Mouse (Mus musculus): Measurements from ENCODE around the gene Hcrtr2. TPM values are rescaled to one million over a fixed set of nuclear protein-coding genes. Genes with fewer than 3 reads are reported as not detected.

Gene Hcrtr2
- polyA plus RNA-seq, 1 experiment from 2014 or later: 0.05 TPM

GRCm38 (mm10) chr9:76315096-76315495 is 8.6 kb downstream of the Hcrtr2 start:
- H3K9me3 ChIP-seq (replicated peaks): no peaks in the 10 kb centered on the region
- no peak overlapping the region for H3K9ac ChIP-seq
- no peaks in the 10 kb centered on the region for H3K27me3 ChIP-seq
- no peak overlapping the region for H3K4me3 ChIP-seq (replicated peaks)
- no peaks in the 10 kb centered on the region for H3K36me3 ChIP-seq (replicated peaks)
- ATAC-seq (ENCODE audit: insufficient read depth): no peak
- H3K4me1 ChIP-seq (replicated peaks): no peaks in the 10 kb centered on the region
- H3K4me2 ChIP-seq: no peak overlapping the region
- H3K27ac ChIP-seq (replicated peaks): no peak overlapping the region

GRCm38 (mm10) chr9:76313921-76314320 is 9.7 kb downstream of the Hcrtr2 start:
- Histone ChIP-seq H3K4me1 (replicated peaks) (no peaks in the 10 kb centered on the region), H3K27me3 (no peaks in the 10 kb centered on the region), H3K4me2 (no peak overlapping the region), H3K9ac (no peak overlapping the region), H3K27ac (replicated peaks) (no peak overlapping the region), H3K4me3 (replicated peaks) (no peak overlapping the region), H3K36me3 (replicated peaks) (no peaks in the 10 kb centered on the region), H3K9me3 (replicated peaks) (no peaks in the 10 kb centered on the region)
- no peak for ATAC-seq (ENCODE audit: insufficient read depth)

GRCm38 (mm10) chr9:76312221-76312620 is 11.4 kb downstream of the Hcrtr2 start:
- Histone ChIP-seq H3K4me3 (replicated peaks) (no peak overlapping the region), H3K4me2 (no peak overlapping the region), H3K9ac (no peak overlapping the region), H3K27me3 (no peaks in the 10 kb centered on the region), H3K4me1 (replicated peaks) (no peaks in the 10 kb centered on the region), H3K9me3 (replicated peaks) (no peaks in the 10 kb centered on the region), H3K36me3 (replicated peaks) (no peaks in the 10 kb centered on the region), H3K27ac (replicated peaks) (no peak overlapping the region)
- no peak for ATAC-seq (ENCODE audit: insufficient read depth)
- 28% methylated on average over 1 of the region's 1 CpGs for WGBS (ENCODE audit: insufficient replicate concordance)

GRCm38 (mm10) chr9:76291384-76291783 is 32.3 kb downstream of the Hcrtr2 start:
- Histone ChIP-seq H3K9ac (no peak overlapping the region), H3K27me3 (no peaks in the 10 kb centered on the region), H3K36me3 (replicated peaks) (no peaks in the 10 kb centered on the region), H3K9me3 (replicated peaks) (no peaks in the 10 kb centered on the region), H3K4me1 (replicated peaks) (no peaks in the 10 kb centered on the region), H3K4me2 (no peak overlapping the region), H3K4me3 (replicated peaks) (no peak overlapping the region), H3K27ac (replicated peaks) (no peak overlapping the region)
- ATAC-seq (ENCODE audit: insufficient read depth): no peak
- WGBS (ENCODE audit: insufficient replicate concordance): 46% methylated on average over 5 of the region's 5 CpGs

- H3K4me2 ChIP-seq: no peak overlapping the region
- H3K4me1 ChIP-seq (replicated peaks): no peaks in the 10 kb centered on the region
- ATAC-seq (ENCODE audit: insufficient read depth): no peak
- no peak overlapping the region for H3K4me3 ChIP-seq (replicated peaks)
- H3K36me3 ChIP-seq (replicated peaks): no peaks in the 10 kb centered on the region
- H3K9me3 ChIP-seq (replicated peaks): no peaks in the 10 kb centered on the region
- no peaks in the 10 kb centered on the region for H3K27me3 ChIP-seq
- no peak overlapping the region for H3K27ac ChIP-seq (replicated peaks)
- no peak overlapping the region for H3K9ac ChIP-seq
These were observed 52.8 kb downstream of the Hcrtr2 start for GRCm38 (mm10) chr9:76270886-76271285.

GRCm38 (mm10) chr9:76257731-76258130 is 65.9 kb downstream of the Hcrtr2 start:
- H3K36me3 ChIP-seq (replicated peaks): no peaks in the 10 kb centered on the region
- no peak for ATAC-seq (ENCODE audit: insufficient read depth)
- no peak overlapping the region for H3K27ac ChIP-seq (replicated peaks)
- H3K4me1 ChIP-seq (replicated peaks): no peaks in the 10 kb centered on the region
- no peaks in the 10 kb centered on the region for H3K9me3 ChIP-seq (replicated peaks)
- H3K9ac ChIP-seq: no peak overlapping the region
- 47% methylated on average over 5 of the region's 5 CpGs for WGBS (ENCODE audit: insufficient replicate concordance)
- H3K4me2 ChIP-seq: no peak overlapping the region
- no peak overlapping the region for H3K4me3 ChIP-seq (replicated peaks)
- no peaks in the 10 kb centered on the region for H3K27me3 ChIP-seq

GRCm38 (mm10) chr9:76252544-76252943 is 71.1 kb downstream of the Hcrtr2 start:
- Histone ChIP-seq H3K27me3 (no peaks in the 10 kb centered on the region), H3K9ac (no peak overlapping the region), H3K36me3 (replicated peaks) (no peaks in the 10 kb centered on the region), H3K4me2 (no peak overlapping the region), H3K27ac (replicated peaks) (no peak overlapping the region), H3K9me3 (replicated peaks) (no peaks in the 10 kb centered on the region), H3K4me1 (replicated peaks) (no peaks in the 10 kb centered on the region), H3K4me3 (replicated peaks) (no peak overlapping the region)
- no peak for ATAC-seq (ENCODE audit: insufficient read depth)
- WGBS (ENCODE audit: insufficient replicate concordance): 64% methylated on average over 7 of the region's 7 CpGs

GRCm38 (mm10) chr9:76252109-76252508 is 71.5 kb downstream of the Hcrtr2 start:
- no peak for ATAC-seq (ENCODE audit: insufficient read depth)
- no peaks in the 10 kb centered on the region for H3K27me3 ChIP-seq
- H3K27ac ChIP-seq (replicated peaks): no peak overlapping the region
- no peak overlapping the region for H3K4me2 ChIP-seq
- H3K9me3 ChIP-seq (replicated peaks): no peaks in the 10 kb centered on the region
- 74% methylated on average over 4 of the region's 4 CpGs for WGBS (ENCODE audit: insufficient replicate concordance)
- H3K4me3 ChIP-seq (replicated peaks): no peak overlapping the region
- no peak overlapping the region for H3K9ac ChIP-seq
- no peaks in the 10 kb centered on the region for H3K36me3 ChIP-seq (replicated peaks)
- H3K4me1 ChIP-seq (replicated peaks): no peaks in the 10 kb centered on the region

GRCm38 (mm10) chr9:76242322-76242721 is 81.3 kb downstream of the Hcrtr2 start:
- 40% methylated on average over 1 of the region's 1 CpGs for WGBS (ENCODE audit: insufficient replicate concordance)
- Histone ChIP-seq H3K4me1 (replicated peaks) (peaks cover 12% of the 10 kb centered on the region), H3K27ac (replicated peaks) (no peak overlapping the region), H3K9ac (no peak overlapping the region), H3K9me3 (replicated peaks) (no peaks in the 10 kb centered on the region), H3K36me3 (replicated peaks) (no peaks in the 10 kb centered on the region), H3K4me3 (replicated peaks) (no peak overlapping the region), H3K27me3 (no peaks in the 10 kb centered on the region), H3K4me2 (no peak overlapping the region)
- no peak for ATAC-seq (ENCODE audit: insufficient read depth)

- ATAC-seq (ENCODE audit: insufficient read depth): peak; percentile 59
- peak overlapping the region; percentile 85 for H3K4me2 ChIP-seq
These were observed 85.7 kb downstream of the Hcrtr2 start for GRCm38 (mm10) chr9:76237946-76238345.

GRCm38 (mm10) chr9:76237243-76237642 is 86.4 kb downstream of the Hcrtr2 start:
- peak overlapping the region; percentile 80 for H3K27ac ChIP-seq (replicated peaks)
- peak overlapping the region; percentile 57 for H3K4me3 ChIP-seq (replicated peaks)
- H3K4me1 ChIP-seq (replicated peaks): peaks cover 25% of the 10 kb centered on the region
- no peaks in the 10 kb centered on the region for H3K27me3 ChIP-seq
- ATAC-seq (ENCODE audit: insufficient read depth): peak; percentile 90
- WGBS (ENCODE audit: insufficient replicate concordance): 5% methylated on average over 12 of the region's 12 CpGs
- peak overlapping the region; percentile 85 for H3K4me2 ChIP-seq
- 0 out of 2 replicates have a peak overlapping the region, but pooled peaks have one; percentile 32 for H3K9ac ChIP-seq
- no peaks in the 10 kb centered on the region for H3K36me3 ChIP-seq (replicated peaks)
- H3K9me3 ChIP-seq (replicated peaks): no peaks in the 10 kb centered on the region

More at GRCm38 (mm10) chr9:76237946-76238345, 85.7 kb downstream of the Hcrtr2 start:
- Histone ChIP-seq H3K4me3 (replicated peaks) (peak overlapping the region; percentile 57; the same call in 1 of the 2 replicates), H3K4me1 (replicated peaks) (peaks cover 25% of the 10 kb centered on the region), H3K27me3 (no peaks in the 10 kb centered on the region), H3K9me3 (replicated peaks) (no peaks in the 10 kb centered on the region), H3K27ac (replicated peaks) (peak overlapping the region; percentile 80), H3K36me3 (replicated peaks) (no peaks in the 10 kb centered on the region), H3K9ac (no peak overlapping the region)
- 19% methylated on average over 5 of the region's 5 CpGs for WGBS (ENCODE audit: insufficient replicate concordance)

GRCm38 (mm10) chr9:76236626-76237025 is 87.0 kb downstream of the Hcrtr2 start:
- Histone ChIP-seq H3K9me3 (replicated peaks) (no peaks in the 10 kb centered on the region), H3K27me3 (no peaks in the 10 kb centered on the region), H3K4me3 (replicated peaks) (peak overlapping the region; percentile 57), H3K4me2 (peak overlapping the region; percentile 85), H3K9ac (0 out of 2 replicates have a peak overlapping the region, but pooled peaks have one; percentile 32), H3K4me1 (replicated peaks) (peaks cover 25% of the 10 kb centered on the region), H3K27ac (replicated peaks) (peak overlapping the region; percentile 80), H3K36me3 (replicated peaks) (no peaks in the 10 kb centered on the region)
- 2% methylated on average over 7 of the region's 7 CpGs for WGBS (ENCODE audit: insufficient replicate concordance)
- peak; percentile 83 for ATAC-seq (ENCODE audit: insufficient read depth)

All from liver, embryonic 15.5 days (tissue).